Mouse (Mus musculus): ENCODE measurements around the gene Mvk. TPM values are rescaled to one million over a fixed set of nuclear protein-coding genes. Genes with fewer than 3 reads are reported as not detected.

Mvk gene
- polyA plus RNA-seq, 1 experiment from 2014 or later, result 54.0 TPM

GRCm38 (mm10) chr5:114461238-114461637 lies 17.2 kb downstream of the Mvk start:
- Histone ChIP-seq H3K4me1 (peaks cover 26% of the 10 kb centered on the region), H3K36me3 (no peaks in the 10 kb centered on the region), H3K9me3 (no peaks in the 10 kb centered on the region), H3K4me3 (no peak overlapping the region), H3K27me3 (no peaks in the 10 kb centered on the region), H3K9ac (no peak overlapping the region), H3K4me2 (replicated peaks) (no peak overlapping the region), H3K27ac (peak overlapping the region; percentile 52; the same call in 1 of the 2 replicates)
- WGBS, result 3% methylated on average over 7 of the region's 7 CpGs
- peak; percentile 53 for ATAC-seq (ENCODE audit: insufficient number of reproducible peaks, insufficient read depth, low FRiP score, low TSS enrichment)

- Histone ChIP-seq H3K4me2 (replicated peaks) (no peak overlapping the region), H3K9me3 (no peaks in the 10 kb centered on the region), H3K4me3 (no peak overlapping the region), H3K36me3 (no peaks in the 10 kb centered on the region), H3K27me3 (no peaks in the 10 kb centered on the region), H3K4me1 (peaks cover 36% of the 10 kb centered on the region), H3K9ac (no peak overlapping the region), H3K27ac (no peak overlapping the region)
- WGBS, result 85% methylated on average over 23 of the region's 24 CpGs
- ATAC-seq (ENCODE audit: insufficient number of reproducible peaks, insufficient read depth, low FRiP score, low TSS enrichment), result no peak
Measured at GRCm38 (mm10) chr5:114462067-114463040, 18.3 kb downstream of the Mvk start.

- no peak for ATAC-seq (ENCODE audit: insufficient number of reproducible peaks, insufficient read depth, low FRiP score, low TSS enrichment)
- 78% methylated on average over 2 of the region's 2 CpGs for WGBS
- Histone ChIP-seq H3K27ac (no peak overlapping the region), H3K9me3 (no peaks in the 10 kb centered on the region), H3K4me2 (replicated peaks) (no peak overlapping the region), H3K36me3 (no peaks in the 10 kb centered on the region), H3K27me3 (no peaks in the 10 kb centered on the region), H3K4me3 (no peak overlapping the region), H3K9ac (no peak overlapping the region), H3K4me1 (peaks cover 45% of the 10 kb centered on the region)
Measured at GRCm38 (mm10) chr5:114464561-114464960, 20.5 kb downstream of the Mvk start.

DNA sequence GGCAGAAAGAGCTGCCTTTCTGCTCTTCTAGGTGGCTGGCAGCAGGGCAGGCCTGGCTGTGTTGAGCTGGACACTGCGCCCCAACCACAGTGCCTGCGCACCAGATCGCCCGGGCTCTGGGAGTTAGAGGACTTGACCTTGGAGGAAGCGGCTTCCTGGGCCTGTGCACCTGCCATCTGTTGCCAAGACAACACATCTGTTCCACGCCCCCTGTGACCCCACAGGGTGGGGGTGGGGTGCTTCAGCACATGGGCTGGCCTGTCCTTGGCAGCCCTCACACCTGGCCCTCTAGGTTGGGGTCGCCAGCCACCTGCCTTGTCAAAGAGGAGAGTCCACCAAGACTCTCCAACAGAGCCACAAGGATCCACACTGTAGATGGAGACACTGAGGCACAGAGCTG lies 21.6 kb downstream of the Mvk start:
- Histone ChIP-seq H3K9me3 (no peaks in the 10 kb centered on the region), H3K27ac (no peak overlapping the region), H3K9ac (no peak overlapping the region), H3K27me3 (no peaks in the 10 kb centered on the region), H3K4me2 (replicated peaks) (no peak overlapping the region), H3K36me3 (no peaks in the 10 kb centered on the region), H3K4me1 (peaks cover 37% of the 10 kb centered on the region), H3K4me3 (no peak overlapping the region)
- WGBS, result 56% methylated on average over 7 of the region's 7 CpGs
- no peak for ATAC-seq (ENCODE audit: insufficient number of reproducible peaks, insufficient read depth, low FRiP score, low TSS enrichment)

- ATAC-seq (ENCODE audit: insufficient number of reproducible peaks, insufficient read depth, low FRiP score, low TSS enrichment), result no peak; the same call in 1 of the 2 replicates
- Histone ChIP-seq H3K27me3 (no peaks in the 10 kb centered on the region), H3K4me3 (peak overlapping the region; percentile 25), H3K4me1 (peaks cover 26% of the 10 kb centered on the region), H3K9me3 (peaks cover 3% of the 10 kb centered on the region; the same call in 1 of the 2 replicates), H3K27ac (peak overlapping the region; percentile 81; the same call in 1 of the 2 replicates), H3K4me2 (replicated peaks) (peak overlapping the region; percentile 52), H3K9ac (peak overlapping the region; percentile 38; the same call in 1 of the 2 replicates), H3K36me3 (no peaks in the 10 kb centered on the region)
- 1% methylated on average over 11 of the region's 11 CpGs for WGBS
Measured at GRCm38 (mm10) chr5:114467019-114467418, 22.9 kb downstream of the Mvk start.

GRCm38 (mm10) chr5:114467430-114467829 lies 23.4 kb downstream of the Mvk start:
- under 1% methylated on average over 11 of the region's 13 CpGs for WGBS
- H3K36me3 ChIP-seq, result no peaks in the 10 kb centered on the region
- peak overlapping the region; percentile 38; the same call in 1 of the 2 replicates for H3K9ac ChIP-seq
- no peaks in the 10 kb centered on the region for H3K27me3 ChIP-seq
- H3K4me3 ChIP-seq, result peak overlapping the region; percentile 25
- H3K27ac ChIP-seq, result peak overlapping the region; percentile 81
- H3K4me1 ChIP-seq, result peaks cover 26% of the 10 kb centered on the region
- H3K9me3 ChIP-seq, result peaks cover 5% of the 10 kb centered on the region; the same call in 1 of the 2 replicates
- peak overlapping the region; percentile 52 for H3K4me2 ChIP-seq (replicated peaks)
- peak; percentile 82 for ATAC-seq (ENCODE audit: insufficient number of reproducible peaks, insufficient read depth, low FRiP score, low TSS enrichment)

GRCm38 (mm10) chr5:114468007-114468406 lies 23.9 kb downstream of the Mvk start:
- H3K27ac ChIP-seq, result peak overlapping the region; percentile 81
- ATAC-seq (ENCODE audit: insufficient number of reproducible peaks, insufficient read depth, low FRiP score, low TSS enrichment), result no peak
- H3K9ac ChIP-seq, result peak overlapping the region; percentile 38; the same call in 1 of the 2 replicates

GRCm38 (mm10) chr5:114470359-114470758 lies 26.3 kb downstream of the Mvk start:
- H3K4me3 ChIP-seq, result no peak overlapping the region
- no peak overlapping the region for H3K9ac ChIP-seq
- 68% methylated on average over 3 of the region's 3 CpGs for WGBS
- H3K27ac ChIP-seq, result no peak overlapping the region
- no peaks in the 10 kb centered on the region for H3K36me3 ChIP-seq
- no peaks in the 10 kb centered on the region for H3K27me3 ChIP-seq
- no peak overlapping the region for H3K4me2 ChIP-seq (replicated peaks)
- ATAC-seq (ENCODE audit: insufficient number of reproducible peaks, insufficient read depth, low FRiP score, low TSS enrichment), result no peak
- H3K4me1 ChIP-seq, result peaks cover 29% of the 10 kb centered on the region
- peaks cover 5% of the 10 kb centered on the region; the same call in 1 of the 2 replicates for H3K9me3 ChIP-seq

More at GRCm38 (mm10) chr5:114468007-114468406, 23.9 kb downstream of the Mvk start:
- H3K27me3 ChIP-seq, result no peaks in the 10 kb centered on the region
- H3K4me3 ChIP-seq, result no peak overlapping the region
- H3K4me2 ChIP-seq (replicated peaks), result peak overlapping the region; percentile 52
- H3K9me3 ChIP-seq, result peaks cover 5% of the 10 kb centered on the region; the same call in 1 of the 2 replicates
- H3K4me1 ChIP-seq, result peaks cover 26% of the 10 kb centered on the region
- WGBS, result 60% methylated on average over 4 of the region's 4 CpGs
- no peaks in the 10 kb centered on the region for H3K36me3 ChIP-seq

- Histone ChIP-seq H3K9ac (no peak overlapping the region), H3K9me3 (peaks cover 5% of the 10 kb centered on the region; the same call in 1 of the 2 replicates), H3K27ac (no peak overlapping the region), H3K4me3 (no peak overlapping the region), H3K36me3 (no peaks in the 10 kb centered on the region), H3K27me3 (no peaks in the 10 kb centered on the region), H3K4me2 (replicated peaks) (no peak overlapping the region), H3K4me1 (0 out of 2 replicates have a peak, but pooled peaks cover 3% of the 10 kb centered on the region)
- no peak for ATAC-seq (ENCODE audit: insufficient number of reproducible peaks, insufficient read depth, low FRiP score, low TSS enrichment)
- WGBS, result 43% methylated on average over 35 of the region's 35 CpGs
Measured at GRCm38 (mm10) chr5:114474741-114475491, 30.8 kb downstream of the Mvk start.

- WGBS, result 76% methylated on average over 12 of the region's 12 CpGs
- H3K27me3 ChIP-seq, result no peaks in the 10 kb centered on the region
- H3K9ac ChIP-seq, result no peak overlapping the region
Measured at GRCm38 (mm10) chr5:114478267-114478666, 34.2 kb downstream of the Mvk start.

GRCm38 (mm10) chr5:114482587-114483011 lies 38.5 kb downstream of the Mvk start:
- WGBS, result 22% methylated on average over 14 of the region's 14 CpGs
- no peaks in the 10 kb centered on the region for H3K27me3 ChIP-seq
- H3K4me3 ChIP-seq, result no peak overlapping the region
- no peaks in the 10 kb centered on the region for H3K36me3 ChIP-seq
- H3K9me3 ChIP-seq, result no peaks in the 10 kb centered on the region
- peaks cover 6% of the 10 kb centered on the region; the same call in 1 of the 2 replicates for H3K4me1 ChIP-seq
- no peak overlapping the region for H3K9ac ChIP-seq
- 0 out of 2 replicates have a peak, but pooled peaks have one; percentile 56 for ATAC-seq (ENCODE audit: insufficient number of reproducible peaks, insufficient read depth, low FRiP score, low TSS enrichment)
- no peak overlapping the region for H3K4me2 ChIP-seq (replicated peaks)
- H3K27ac ChIP-seq, result no peak overlapping the region

More at GRCm38 (mm10) chr5:114478267-114478666, 34.2 kb downstream of the Mvk start:
- Histone ChIP-seq H3K4me1 (peaks cover 9% of the 10 kb centered on the region; the same call in 1 of the 2 replicates), H3K4me2 (replicated peaks) (no peak overlapping the region), H3K4me3 (no peak overlapping the region), H3K27ac (no peak overlapping the region), H3K9me3 (no peaks in the 10 kb centered on the region), H3K36me3 (no peaks in the 10 kb centered on the region)
- ATAC-seq (ENCODE audit: insufficient number of reproducible peaks, insufficient read depth, low FRiP score, low TSS enrichment), result no peak
